Mouse (Mus musculus): Measurements from ENCODE around the gene Slc38a1. TPM values are rescaled to one million over a fixed set of nuclear protein-coding genes. Genes with fewer than 3 reads are reported as not detected.

The Slc38a1 gene
- total and polyA plus RNA-seq, 3 experiments = 22.5 to 79.0 (median 39.4) TPM

DNA sequence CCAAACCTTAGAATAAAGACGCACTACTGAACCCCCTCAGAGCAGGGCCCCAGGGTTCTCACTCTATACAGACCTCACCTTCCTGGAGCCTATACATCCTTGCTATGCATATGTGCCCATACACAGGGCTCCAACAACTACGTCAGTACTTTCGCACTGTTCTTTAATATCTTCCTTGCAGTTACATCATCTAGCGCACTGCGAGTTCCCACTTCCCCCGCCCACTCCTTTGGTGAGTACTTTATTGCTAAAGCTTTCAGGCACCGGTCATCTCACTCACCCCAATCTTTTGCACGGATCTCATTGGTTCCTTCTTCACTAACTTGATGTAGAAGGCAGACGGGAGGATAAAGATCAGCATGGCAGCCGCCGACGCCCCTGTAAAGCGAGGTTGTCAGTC lies 48.1 kb upstream of the Slc38a1 start:
- Histone ChIP-seq H3K36me3 (replicated peaks in 1 of 2; ENCODE audit: control insufficient read depth in 1 of 2, insufficient read depth in 1 of 2, low read length in 1 of 2) (peaks cover 78 to 90% of the 10 kb centered on the region in 2 experiments), H3K4me3 (replicated peaks in 1 of 3; ENCODE audit: low read depth in 2 of 3, low read length in 2 of 3, poor library complexity in 1 of 3) (no peak overlapping the region), H3K27ac (ENCODE audit: insufficient read depth, low read depth) (no peak overlapping the region), H3K4me1 (ENCODE audit: control insufficient read depth in 1 of 2, insufficient read depth in 2 of 2) (peaks cover 4 to 51% of the 10 kb centered on the region in 2 experiments; a peak in 3 of 4 replicates), H3K4me2 (ENCODE audit: insufficient read depth, low read depth, poor library complexity, severe bottlenecking) (no peak overlapping the region), H3K79me2 (replicated peaks; ENCODE audit: control insufficient read depth, extremely low read depth, insufficient read depth, poor library complexity, severe bottlenecking) (peaks cover 14% of the 10 kb centered on the region), H3K9ac (ENCODE audit: insufficient read depth, low read depth) (no peak overlapping the region), H3K27me3 (replicated peaks) (no peaks in the 10 kb centered on the region), H3K9me3 (replicated peaks; ENCODE audit: low read length) (no peaks in the 10 kb centered on the region)
- no peak for DNase-seq (ENCODE audit: extremely low read depth)
- in situ Hi-C loops (cut with MboI; ENCODE audit: low pct_ligation_motif_present, low pct_unique_long_range_greater_than_20kb, low sequenced_read_pairs) (loop anchor here (25.0 kb wide), 1 partner anchor 246 kb away; no protein-coding TSS in a partner anchor), dilution Hi-C loops (cut with MboI; ENCODE audit: extremely low pct_ligation_motif_present, extremely low pct_unique_long_range_greater_than_20kb, low sequenced_read_pairs) (no loop called here)
- TF ChIP-seq E2F4 (IDR thresholded peaks at IDR 0.05; ENCODE audit: insufficient replicate concordance, low read depth, low read length) (no peak), MAFK (IDR thresholded peaks at IDR 0.05; ENCODE audit: insufficient replicate concordance, low read length) (no peak), ZKSCAN1 (IDR thresholded peaks at IDR 0.05; ENCODE audit: borderline replicate concordance, low read depth, low read length) (no peak), ZC3H11A (IDR thresholded peaks at IDR 0.05; ENCODE audit: low read depth, low read length) (no peak), EP300 (IDR thresholded peaks at IDR 0.05; ENCODE audit: low read length) (no peak), PAX5 (IDR thresholded peaks at IDR 0.05; ENCODE audit: low read length) (no peak), ZMIZ1 (IDR thresholded peaks at IDR 0.05; ENCODE audit: low read depth, low read length) (no peak), MEF2A (IDR thresholded peaks at IDR 0.05; ENCODE audit: borderline replicate concordance, low read depth, low read length) (no peak), RAD21 (IDR thresholded peaks at IDR 0.05; ENCODE audit: low read depth, low read length) (no peak), ELF1 (IDR thresholded peaks at IDR 0.05; ENCODE audit: low read depth, low read length) (no peak), TBP (conservative IDR thresholded peaks at IDR 0.05; ENCODE audit: low read depth, low read length) (no peak), UBTF (IDR thresholded peaks at IDR 0.05; ENCODE audit: low read depth, low read length) (no peak), HCFC1 (IDR thresholded peaks at IDR 0.05; ENCODE audit: low read depth, low read length) (no peak), KAT2A (IDR thresholded peaks at IDR 0.05; ENCODE audit: insufficient replicate concordance, low read length) (no peak), CHD1 (IDR thresholded peaks at IDR 0.05; ENCODE audit: low read depth, low read length) (no peak), ZNF384 (IDR thresholded peaks at IDR 0.05; ENCODE audit: low read depth, low read length) (no peak), GABPA (IDR thresholded peaks at IDR 0.05; ENCODE audit: insufficient replicate concordance, low read depth, low read length) (no peak)

DNA sequence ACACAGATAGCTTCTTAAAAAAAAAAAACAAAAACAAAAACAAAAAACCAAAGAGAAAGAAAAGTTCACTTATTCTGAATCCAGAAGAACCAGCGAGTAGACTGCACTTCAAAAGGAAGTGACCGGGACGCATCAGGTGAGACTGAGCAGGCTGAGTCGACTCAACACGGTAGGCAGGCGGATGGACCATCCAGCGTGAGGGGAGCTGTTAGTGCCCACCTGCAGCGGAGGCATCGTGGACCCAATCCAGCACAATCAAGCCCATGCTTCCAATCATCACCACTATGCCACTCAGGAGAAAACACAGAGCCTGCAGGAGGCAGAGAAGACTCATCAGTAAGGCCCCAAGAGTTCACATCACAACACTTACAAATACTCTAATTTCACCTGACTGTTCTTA lies 47.2 kb upstream of the Slc38a1 start:
- dilution Hi-C loops (cut with MboI; ENCODE audit: extremely low pct_ligation_motif_present, extremely low pct_unique_long_range_greater_than_20kb, low sequenced_read_pairs) (no loop called here), in situ Hi-C loops (cut with MboI; ENCODE audit: low pct_ligation_motif_present, low pct_unique_long_range_greater_than_20kb, low sequenced_read_pairs) (loop anchor here (25.0 kb wide), 1 partner anchor 247 kb away; no protein-coding TSS in a partner anchor)
- H3K4me2 ChIP-seq (ENCODE audit: insufficient read depth, low read depth, poor library complexity, severe bottlenecking) = no peak overlapping the region
- H3K79me2 ChIP-seq (replicated peaks; ENCODE audit: control insufficient read depth, extremely low read depth, insufficient read depth, poor library complexity, severe bottlenecking) = peaks cover 5% of the 10 kb centered on the region
- no peaks in the 10 kb centered on the region for H3K27me3 ChIP-seq (replicated peaks)
- TF ChIP-seq MAX (IDR thresholded peaks at IDR 0.05; ENCODE audit: low read length) (no peak), MAFK (IDR thresholded peaks at IDR 0.05; ENCODE audit: insufficient replicate concordance, low read length) (no peak), KAT2A (IDR thresholded peaks at IDR 0.05; ENCODE audit: insufficient replicate concordance, low read length) (no peak), IRF4 (IDR thresholded peaks at IDR 0.05; ENCODE audit: low read depth, low read length) (no peak), MAZ (IDR thresholded peaks at IDR 0.05; ENCODE audit: low read depth, low read length) (no peak), EP300 (IDR thresholded peaks at IDR 0.05; ENCODE audit: low read length) (no peak), MEF2A (IDR thresholded peaks at IDR 0.05; ENCODE audit: borderline replicate concordance, low read depth, low read length) (no peak), CTCF (conservative IDR thresholded peaks at IDR 0.05 in 1 of 2, IDR thresholded peaks at IDR 0.05 in 1 of 2; ENCODE audit: low read depth in 2 of 2, low read length in 2 of 2) (no peak), PAX5 (IDR thresholded peaks at IDR 0.05; ENCODE audit: low read length) (no peak), USF2 (conservative IDR thresholded peaks at IDR 0.05; ENCODE audit: low read depth, low read length) (no peak)
- H3K36me3 ChIP-seq (replicated peaks in 1 of 2; ENCODE audit: control insufficient read depth in 1 of 2, insufficient read depth in 1 of 2, low read length in 1 of 2) = peaks cover 69 to 81% of the 10 kb centered on the region in 2 experiments
- peaks cover 3 to 50% of the 10 kb centered on the region in 2 experiments; a peak in 3 of 4 replicates for H3K4me1 ChIP-seq (ENCODE audit: control insufficient read depth in 1 of 2, insufficient read depth in 2 of 2)
- no peak overlapping the region for H3K9ac ChIP-seq (ENCODE audit: insufficient read depth, low read depth)
- no peak overlapping the region for H3K4me3 ChIP-seq (replicated peaks in 1 of 3; ENCODE audit: low read depth in 2 of 3, low read length in 2 of 3, poor library complexity in 1 of 3)
- H3K27ac ChIP-seq (ENCODE audit: insufficient read depth, low read depth) = no peak overlapping the region
- DNase-seq (ENCODE audit: extremely low read depth) = no peak
- H3K9me3 ChIP-seq (replicated peaks; ENCODE audit: low read length) = no peaks in the 10 kb centered on the region

Data from CH12.LX (cell line).